Mouse (Mus musculus) midbrain, embryonic 14.5 days (tissue): ENCODE data around the gene Nt5c. TPM values are rescaled to one million over a fixed set of nuclear protein-coding genes. Genes with fewer than 3 reads are reported as not detected.

ENCODE experiments used
- ATAC-seq: fragments of 200-750 bp; cut with Nextera tagmentation; 2 replicates; pipeline ENCODE4 v1.8.0; 2017; ENCODE audit warnings: moderate number of reproducible peaks, moderate library complexity; ENCODE audit not compliant: low FRiP score, low TSS enrichment
- DNase-seq: peaks from one replicate; pipeline ENCODE4 v3.0.0-alpha.2; 2015
- H3K27ac ChIP-seq: fragments of 300-500 bp; sonication (generic); replicated peaks from 2 replicates; pipeline ENCODE4 v1.5.1; 2014; ENCODE audit warnings: mild to moderate bottlenecking, low read depth, low read length, moderate library complexity
- H3K27me3 ChIP-seq: fragments of 300-500 bp; sonication (generic); 2 replicates; pipeline ENCODE4 v1.6.1; 2014; ENCODE audit warnings: low read length, control low read depth, mixed read lengths; ENCODE audit not compliant: control insufficient read depth, insufficient read depth
- H3K36me3 ChIP-seq: fragments of 300-500 bp; sonication (generic); 2 replicates; pipeline ENCODE4 v1.6.1; 2014; ENCODE audit warnings: low read length, control low read depth; ENCODE audit not compliant: control insufficient read depth, insufficient read depth
- H3K4me1 ChIP-seq: fragments of 300-500 bp; sonication (generic); 2 replicates; pipeline ENCODE4 v1.6.1; 2014; ENCODE audit warnings: mild to moderate bottlenecking, antibody characterized with exemption, low read length, control low read depth; ENCODE audit not compliant: control insufficient read depth, insufficient read depth
- H3K4me2 ChIP-seq: fragments of 300-500 bp; sonication (generic); 2 replicates; pipeline ENCODE4 v1.6.1; 2014; ENCODE audit warnings: mild to moderate bottlenecking, low read length, moderate library complexity
- H3K4me3 ChIP-seq: fragments of 300-500 bp; sonication (generic); replicated peaks from 2 replicates; pipeline ENCODE4 v1.5.1; 2014; ENCODE audit warnings: low read depth, low read length
- H3K9ac ChIP-seq: fragments of 300-500 bp; sonication (generic); replicated peaks from 2 replicates; pipeline ENCODE4 v1.6.1; 2014; ENCODE audit warnings: mild to moderate bottlenecking, low read length, moderate library complexity
- H3K9me3 ChIP-seq: fragments of 300-500 bp; sonication (generic); 2 replicates; pipeline ENCODE4 v1.6.1; 2016; ENCODE audit warnings: low read length, control low read depth, mixed read lengths; ENCODE audit not compliant: control insufficient read depth
- WGBS: fragments of 180-500 bp; shearing (Covaris S2); extraction: QIAGEN DNeasy Blood & Tissue Kit; methylation state at CpG from one replicate; pipeline ENCODE4 v1.1.7; 2014; 5-methylcytosine and 5-hydroxymethylcytosine counted together
- polyA plus RNA-seq: library from polyadenylated mRNA; unstranded; fragments of >200 nt; fragmentation: Nextera tagmentation; extraction: Ambion mirVana; gene quantifications from 2 replicates; pipeline ENCODE4 v1.2.1, GENCODE M21; 2014

The Nt5c gene
- polyA plus RNA-seq, 1 experiment from 2014 or later = 93.9 TPM

DNA sequence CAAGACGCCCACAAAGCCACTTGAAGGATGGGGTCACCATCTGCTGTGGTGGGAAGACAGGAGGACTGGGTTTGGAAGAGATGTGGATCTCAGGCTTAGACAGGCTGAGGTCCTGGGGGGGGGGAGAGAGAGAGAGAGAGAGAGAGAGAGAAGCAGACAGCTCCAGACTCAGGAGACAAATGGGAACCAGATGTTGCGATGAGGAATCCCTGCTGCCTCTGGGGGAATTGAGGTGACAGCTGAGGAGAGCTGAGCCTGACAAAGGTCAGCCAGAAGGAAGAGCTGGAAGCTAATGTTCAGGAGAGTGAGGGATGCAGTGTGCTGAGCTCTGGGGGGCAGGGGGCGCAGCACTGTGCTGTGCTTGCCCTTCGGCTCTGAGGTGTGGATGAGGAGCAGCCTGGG, 24.4 kb downstream of the Nt5c start:
- Histone ChIP-seq H3K36me3 (no peaks in the 10 kb centered on the region), H3K9ac (no peak overlapping the region), H3K27ac (no peak overlapping the region), H3K9me3 (no peaks in the 10 kb centered on the region), H3K4me3 (no peak overlapping the region), H3K4me1 (no peaks in the 10 kb centered on the region), H3K4me2 (no peak overlapping the region), H3K27me3 (no peaks in the 10 kb centered on the region)
- WGBS = 49% methylated on average over 4 of the region's 4 CpGs
- no peak for ATAC-seq
- DNase-seq = no peak

DNA sequence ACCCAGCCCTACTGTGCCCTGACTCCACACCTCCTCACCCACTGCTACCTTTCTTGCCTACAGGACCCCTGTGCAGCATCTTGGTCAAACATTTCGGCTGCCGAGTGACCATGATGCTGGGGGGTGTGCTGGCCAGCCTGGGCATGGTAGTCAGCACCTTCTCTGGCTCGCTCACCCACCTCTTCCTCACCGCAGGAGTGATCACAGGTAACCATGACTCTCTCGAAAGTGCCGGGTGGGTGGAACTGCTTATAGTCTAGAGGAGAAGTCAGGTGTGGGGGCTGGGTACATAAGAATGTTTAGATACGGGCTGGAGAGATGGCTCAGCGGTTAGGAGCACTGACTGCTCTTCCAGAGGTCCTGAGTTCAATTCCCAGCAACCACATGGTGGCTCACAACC, 26.8 kb downstream of the Nt5c start:
- DNase-seq = no peak
- no peaks in the 10 kb centered on the region for H3K4me1 ChIP-seq
- no peaks in the 10 kb centered on the region for H3K9me3 ChIP-seq
- no peaks in the 10 kb centered on the region for H3K27me3 ChIP-seq
- H3K9ac ChIP-seq = no peak overlapping the region
- H3K27ac ChIP-seq = no peak overlapping the region
- WGBS = 85% methylated on average over 8 of the region's 8 CpGs
- no peak overlapping the region for H3K4me3 ChIP-seq
- ATAC-seq = no peak
- H3K36me3 ChIP-seq = no peaks in the 10 kb centered on the region
- no peak overlapping the region for H3K4me2 ChIP-seq

DNA sequence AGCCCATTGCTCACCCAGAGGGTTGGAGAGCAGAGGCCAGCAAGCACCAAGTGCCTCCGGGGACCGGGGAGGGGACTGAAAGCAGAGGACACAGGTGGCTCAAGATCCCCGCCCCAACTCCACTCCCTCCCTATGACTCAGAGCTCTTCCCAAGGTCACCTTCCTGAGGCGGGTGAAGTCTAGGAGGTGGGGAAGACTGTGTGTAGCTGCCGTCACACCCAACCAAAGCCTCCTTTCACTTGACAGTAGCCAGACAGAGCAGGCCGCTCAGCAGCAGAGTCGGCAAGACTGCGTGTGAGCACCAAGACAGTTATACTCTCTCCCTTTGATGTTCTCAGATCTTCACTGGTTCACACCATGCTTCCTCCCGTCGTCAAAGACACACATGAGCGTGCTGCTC, 28.3 kb downstream of the Nt5c start:
- Histone ChIP-seq H3K9ac (no peak overlapping the region), H3K4me2 (no peak overlapping the region), H3K27ac (no peak overlapping the region), H3K27me3 (no peaks in the 10 kb centered on the region), H3K9me3 (no peaks in the 10 kb centered on the region), H3K36me3 (no peaks in the 10 kb centered on the region), H3K4me3 (no peak overlapping the region), H3K4me1 (no peaks in the 10 kb centered on the region)
- ATAC-seq (no peak), DNase-seq (no peak)
- 79% methylated on average over 11 of the region's 11 CpGs for WGBS

DNA sequence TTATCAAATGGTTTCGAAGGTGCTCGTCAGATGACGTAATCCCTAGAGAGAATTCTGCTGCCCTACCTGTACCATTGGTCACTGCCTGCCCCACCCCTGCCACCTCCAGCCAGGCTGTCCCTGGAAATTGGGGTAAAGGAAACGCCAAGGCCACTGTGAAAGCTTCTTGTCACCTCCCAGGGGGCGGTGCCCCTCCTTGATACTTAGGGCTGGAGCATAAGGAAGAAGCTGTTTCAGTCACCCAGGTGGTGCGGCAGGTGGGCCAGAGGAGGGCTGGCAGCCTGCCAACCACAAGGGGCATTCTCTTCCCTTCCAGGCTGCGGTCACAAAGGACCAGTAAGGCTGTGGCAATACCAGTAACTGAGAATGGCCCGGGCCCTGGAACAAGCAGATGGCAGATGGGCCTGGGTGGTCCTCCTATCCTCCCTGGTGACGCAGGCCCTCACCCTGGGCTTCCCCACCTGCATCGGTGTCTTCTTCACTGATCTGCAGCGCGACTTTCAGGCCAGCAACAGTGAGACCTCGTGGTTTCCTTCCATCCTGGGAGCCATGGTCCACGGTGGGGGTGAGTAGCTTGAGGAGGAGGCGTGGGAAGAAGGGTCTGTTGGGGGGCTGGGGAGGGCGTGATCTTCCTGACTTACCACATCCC, 29.3 kb downstream of the Nt5c start, which contains the start of gene Slc16a5:
Gene Slc16a5, plus strand, starts transcription at position 232 of the 649 bp plus-strand sequence.
- ATAC-seq = no peak

DNA sequence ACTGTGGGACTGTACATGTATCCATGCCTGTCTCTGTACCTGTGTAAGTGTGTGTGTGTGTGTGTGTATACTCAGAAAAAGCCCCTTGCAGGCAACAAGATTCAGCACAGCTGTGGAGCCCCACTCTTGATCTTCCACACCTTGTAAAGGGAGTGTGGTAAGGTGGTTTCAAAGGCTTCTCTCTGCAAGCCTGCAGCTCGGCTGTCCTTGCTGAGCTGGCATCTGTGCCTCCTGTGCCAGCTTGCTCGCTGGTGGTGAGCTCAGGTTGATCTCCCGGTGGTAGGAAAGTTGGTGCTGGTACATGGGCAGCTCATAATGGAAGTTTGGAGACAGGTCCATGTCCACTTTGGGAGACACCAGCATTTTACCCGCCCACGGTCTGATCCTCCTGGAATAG, 29.8 kb downstream of the Nt5c start:
- Histone ChIP-seq H3K4me1 (no peaks in the 10 kb centered on the region), H3K4me2 (no peak overlapping the region), H3K27me3 (no peaks in the 10 kb centered on the region), H3K4me3 (no peak overlapping the region), H3K9ac (no peak overlapping the region), H3K9me3 (no peaks in the 10 kb centered on the region), H3K27ac (no peak overlapping the region), H3K36me3 (no peaks in the 10 kb centered on the region)
- no peak for ATAC-seq
- DNase-seq = no peak
- 71% methylated on average over 5 of the region's 5 CpGs for WGBS

More for the DNA sequence above, 29.3 kb downstream of the Nt5c start, which contains the start of gene Slc16a5:
- H3K4me2 ChIP-seq = no peak within 1 kb of the TSS
- no peaks in the 10 kb centered on the region for H3K4me1 ChIP-seq
- no peak within 1 kb of the TSS for H3K27ac ChIP-seq
- H3K9ac ChIP-seq = no peak within 1 kb of the TSS; the same call in 1 of the 2 replicates
- H3K27me3 ChIP-seq = no peaks in the 10 kb centered on the region
- H3K4me3 ChIP-seq = no peak within 1 kb of the TSS
- 81% methylated on average over 16 of the region's 16 CpGs for WGBS
- H3K36me3 ChIP-seq = no peaks in the 10 kb centered on the region
- H3K9me3 ChIP-seq = no peaks in the 10 kb centered on the region
- no peak for DNase-seq

DNA sequence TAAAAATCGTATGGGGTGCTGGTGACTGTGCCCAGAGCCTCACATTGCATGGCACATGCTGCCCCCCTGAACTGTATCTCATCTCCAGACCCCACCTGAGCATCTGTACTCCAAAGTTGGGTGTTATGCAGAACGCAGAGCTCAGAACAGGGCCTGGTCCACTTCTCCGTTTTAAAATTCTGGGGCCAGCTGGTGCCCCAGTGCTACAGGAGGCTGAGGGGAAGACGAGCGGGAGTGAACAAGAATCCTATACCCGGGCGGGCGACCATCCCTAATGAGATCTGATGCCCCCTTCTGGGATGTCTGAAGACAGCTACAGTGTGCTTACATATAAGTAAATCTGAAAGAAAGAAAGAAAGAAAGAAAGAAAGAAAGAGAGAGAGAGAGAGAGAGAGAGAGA, 30.7 kb downstream of the Nt5c start:
- no peak overlapping the region for H3K27ac ChIP-seq
- H3K27me3 ChIP-seq = no peaks in the 10 kb centered on the region
- H3K4me1 ChIP-seq = no peaks in the 10 kb centered on the region

DNA sequence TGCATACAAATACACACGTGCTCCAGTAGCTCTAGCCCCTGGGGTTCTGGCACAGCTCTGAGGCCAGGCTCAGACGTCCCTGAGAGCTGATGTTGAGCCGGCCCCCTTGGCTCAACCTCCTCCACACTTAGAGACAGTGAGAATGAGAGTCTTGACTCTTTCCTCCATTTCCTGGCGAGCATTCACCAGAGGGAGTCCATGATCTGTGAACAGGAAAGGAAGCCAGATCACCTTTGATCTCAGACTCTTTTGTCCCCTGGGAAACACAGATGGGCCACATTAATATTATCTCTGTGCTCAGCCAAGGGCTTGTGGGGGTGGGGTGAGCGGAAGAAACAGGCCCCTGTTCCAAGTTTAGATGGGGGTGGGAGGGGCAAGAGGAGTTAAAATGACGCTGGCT, 34.3 kb downstream of the Nt5c start:
- H3K9me3 ChIP-seq = no peaks in the 10 kb centered on the region
- H3K27me3 ChIP-seq = no peaks in the 10 kb centered on the region
- 42% methylated on average over 6 of the region's 6 CpGs for WGBS
- H3K27ac ChIP-seq = no peak overlapping the region
- H3K4me1 ChIP-seq = no peaks in the 10 kb centered on the region
- DNase-seq = no peak
- H3K4me3 ChIP-seq = no peak overlapping the region
- no peak for ATAC-seq
- H3K4me2 ChIP-seq = no peak overlapping the region
- no peak overlapping the region for H3K9ac ChIP-seq
- H3K36me3 ChIP-seq = no peaks in the 10 kb centered on the region

More for the DNA sequence above, 30.7 kb downstream of the Nt5c start:
- Histone ChIP-seq H3K36me3 (no peaks in the 10 kb centered on the region), H3K9me3 (no peaks in the 10 kb centered on the region), H3K9ac (no peak overlapping the region), H3K4me3 (no peak overlapping the region), H3K4me2 (no peak overlapping the region)
- WGBS = 18% methylated on average over 8 of the region's 8 CpGs
- DNase-seq = no peak
- ATAC-seq = no peak

DNA sequence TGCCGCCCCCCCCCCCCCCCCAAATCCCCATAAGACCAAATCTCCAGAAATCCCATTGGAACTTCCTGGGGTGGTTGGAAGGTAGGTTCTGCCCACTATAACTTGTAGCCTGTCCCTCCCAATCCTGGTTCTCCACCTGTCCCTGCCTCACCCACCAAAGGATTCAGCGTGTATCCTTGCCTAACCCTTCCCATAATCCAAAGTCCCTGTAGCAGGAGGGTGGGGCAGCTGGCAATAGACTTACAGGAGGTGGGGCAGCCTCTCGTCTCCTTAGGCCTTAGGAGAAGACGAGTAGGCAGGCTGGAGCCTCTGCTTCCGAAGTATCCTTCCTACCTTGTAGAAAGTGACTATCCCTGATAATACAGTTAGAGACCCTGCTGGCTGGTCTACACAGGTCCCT, 35.5 kb downstream of the Nt5c start:
- H3K4me3 ChIP-seq = no peak overlapping the region
- no peak overlapping the region for H3K27ac ChIP-seq
- 86% methylated on average over 5 of the region's 5 CpGs for WGBS
- no peak overlapping the region for H3K9ac ChIP-seq
- no peaks in the 10 kb centered on the region for H3K36me3 ChIP-seq
- DNase-seq (no peak), ATAC-seq (no peak)
- no peaks in the 10 kb centered on the region for H3K4me1 ChIP-seq
- H3K9me3 ChIP-seq = no peaks in the 10 kb centered on the region
- H3K27me3 ChIP-seq = no peaks in the 10 kb centered on the region
- H3K4me2 ChIP-seq = no peak overlapping the region

DNA sequence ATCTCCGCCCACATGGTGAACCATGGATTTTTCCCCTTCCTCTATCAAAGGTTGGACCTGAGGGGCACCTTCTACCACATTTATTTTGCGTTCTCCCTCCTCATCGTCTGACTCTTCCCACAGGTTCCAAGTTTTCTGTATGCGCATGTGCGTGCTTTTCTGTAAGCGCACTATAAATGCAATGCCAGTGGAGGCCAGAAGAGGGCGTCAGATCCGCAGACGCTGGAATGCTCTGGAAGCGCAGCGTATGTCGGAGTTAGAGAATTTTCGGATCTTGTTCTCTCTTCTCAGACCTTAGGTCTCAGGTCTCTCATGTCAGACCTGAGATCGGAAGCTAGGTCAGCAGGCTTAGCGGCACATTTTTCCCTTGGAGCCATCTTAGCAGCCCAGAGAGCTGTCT, 36.0 kb downstream of the Nt5c start:
- no peak overlapping the region for H3K27ac ChIP-seq
- H3K4me1 ChIP-seq = no peaks in the 10 kb centered on the region
- DNase-seq (no peak), ATAC-seq (no peak)
- H3K4me2 ChIP-seq = no peak overlapping the region
- no peak overlapping the region for H3K9ac ChIP-seq
- 86% methylated on average over 15 of the region's 15 CpGs for WGBS
- no peaks in the 10 kb centered on the region for H3K36me3 ChIP-seq
- H3K9me3 ChIP-seq = no peaks in the 10 kb centered on the region
- no peak overlapping the region for H3K4me3 ChIP-seq
- H3K27me3 ChIP-seq = no peaks in the 10 kb centered on the region
